Mouse (Mus musculus) embryonic facial prominence, embryonic 13.5 days (tissue): ENCODE measurements around the gene Phf5a. TPM values are rescaled to one million over a fixed set of nuclear protein-coding genes. Genes with fewer than 3 reads are reported as not detected.

Experiments used
- ATAC-seq: fragments of 200-750 bp; cut with Nextera tagmentation; 2 replicates; pipeline ENCODE4 v1.8.0; 2017; ENCODE audit warnings: low read depth; ENCODE audit not compliant: insufficient number of reproducible peaks, insufficient read depth, low FRiP score, low TSS enrichment
- H3K27ac ChIP-seq: fragments of 300-500 bp; sonication (generic); 2 replicates; pipeline ENCODE4 v1.5.1; 2015; ENCODE audit warnings: moderate library complexity, mild to moderate bottlenecking, inconsistent platforms
- H3K27me3 ChIP-seq: fragments of 300-500 bp; sonication (generic); 2 replicates; pipeline ENCODE4 v1.6.1; 2015; ENCODE audit warnings: mild to moderate bottlenecking, inconsistent platforms
- H3K36me3 ChIP-seq: fragments of 300-500 bp; sonication (generic); 2 replicates; pipeline ENCODE4 v1.6.1; 2015; ENCODE audit warnings: mild to moderate bottlenecking, inconsistent platforms
- H3K4me1 ChIP-seq: fragments of 300-500 bp; sonication (generic); 2 replicates; pipeline ENCODE4 v1.6.1; 2015; ENCODE audit warnings: inconsistent platforms
- H3K4me2 ChIP-seq: fragments of 300-500 bp; sonication (generic); 2 replicates; pipeline ENCODE4 v1.6.1; 2015; ENCODE audit warnings: moderate library complexity, mild to moderate bottlenecking, inconsistent platforms
- H3K4me3 ChIP-seq: fragments of 300-500 bp; sonication (generic); 2 replicates; pipeline ENCODE4 v1.5.1; 2015; ENCODE audit warnings: mild to moderate bottlenecking, inconsistent platforms
- H3K9ac ChIP-seq: fragments of 300-500 bp; sonication (generic); 2 replicates; pipeline ENCODE4 v1.6.1; 2015; ENCODE audit warnings: mild to moderate bottlenecking, inconsistent platforms
- H3K9me3 ChIP-seq: fragments of 300-500 bp; sonication (generic); 2 replicates; pipeline ENCODE4 v1.6.1; 2016; ENCODE audit warnings: inconsistent platforms
- WGBS: fragments of 180-500 bp; shearing (Covaris S2); methylation state at CpG from one replicate; pipeline ENCODE4 v1.1.7; 2015; ENCODE audit warnings: mixed read lengths; 5-methylcytosine and 5-hydroxymethylcytosine counted together
- polyA plus RNA-seq: library from polyadenylated mRNA; unstranded; fragments of >200 nt; fragmentation: Nextera tagmentation; extraction: Ambion mirVana; gene quantifications from 2 replicates; pipeline ENCODE4 v1.2.1, GENCODE M21; 2015

The Phf5a gene
- polyA plus RNA-seq, 1 experiment from 2014 or later, result 172 TPM

- no peak overlapping the region for H3K27ac ChIP-seq
- H3K4me1 ChIP-seq, result 0 out of 2 replicates have a peak, but pooled peaks cover 5% of the 10 kb centered on the region
- no peak for ATAC-seq
- no peaks in the 10 kb centered on the region for H3K27me3 ChIP-seq
- WGBS, result 26% methylated on average over 4 of the region's 4 CpGs
- no peak overlapping the region for H3K9ac ChIP-seq
- peaks cover 35% of the 10 kb centered on the region for H3K36me3 ChIP-seq
- no peaks in the 10 kb centered on the region for H3K9me3 ChIP-seq
- H3K4me3 ChIP-seq, result no peak overlapping the region
- no peak overlapping the region for H3K4me2 ChIP-seq
Observed at GRCm38 (mm10) chr15:81845724-81846123, 26.0 kb downstream of the Phf5a start.

- Histone ChIP-seq H3K4me3 (no peak overlapping the region), H3K36me3 (peaks cover 29% of the 10 kb centered on the region), H3K27me3 (no peaks in the 10 kb centered on the region), H3K4me1 (0 out of 2 replicates have a peak, but pooled peaks cover 5% of the 10 kb centered on the region), H3K4me2 (no peak overlapping the region), H3K9ac (no peak overlapping the region), H3K27ac (no peak overlapping the region), H3K9me3 (no peaks in the 10 kb centered on the region)
- 69% methylated on average over 5 of the region's 5 CpGs for WGBS
- ATAC-seq, result no peak
Observed at GRCm38 (mm10) chr15:81845033-81845625, 26.6 kb downstream of the Phf5a start.

GRCm38 (mm10) chr15:81842275-81842674 lies 29.4 kb downstream of the Phf5a start:
- whole genome bisulfite sequencing, result 86% methylated on average over 7 of the region's 7 CpGs
- no peak for ATAC-seq

GRCm38 (mm10) chr15:81840306-81840705 lies 31.4 kb downstream of the Phf5a start:
- Histone ChIP-seq H3K9ac (no peak overlapping the region), H3K36me3 (no peaks in the 10 kb centered on the region), H3K4me3 (no peak overlapping the region), H3K27me3 (no peaks in the 10 kb centered on the region), H3K27ac (no peak overlapping the region), H3K4me1 (peaks cover 17% of the 10 kb centered on the region), H3K9me3 (no peaks in the 10 kb centered on the region), H3K4me2 (no peak overlapping the region)
- ATAC-seq, result no peak
- WGBS, result 93% methylated on average over 7 of the region's 7 CpGs

More at GRCm38 (mm10) chr15:81842275-81842674, 29.4 kb downstream of the Phf5a start:
- Histone ChIP-seq H3K4me2 (no peak overlapping the region), H3K36me3 (peaks cover 8% of the 10 kb centered on the region), H3K9me3 (no peaks in the 10 kb centered on the region), H3K4me3 (no peak overlapping the region), H3K4me1 (0 out of 2 replicates have a peak, but pooled peaks cover 5% of the 10 kb centered on the region), H3K27ac (no peak overlapping the region), H3K9ac (no peak overlapping the region), H3K27me3 (no peaks in the 10 kb centered on the region)

GRCm38 (mm10) chr15:81839634-81840033 lies 32.1 kb downstream of the Phf5a start:
- Histone ChIP-seq H3K9ac (0 out of 2 replicates have a peak overlapping the region, but pooled peaks have one; percentile 21), H3K9me3 (no peaks in the 10 kb centered on the region), H3K4me2 (no peak overlapping the region), H3K4me1 (peaks cover 20% of the 10 kb centered on the region), H3K27ac (no peak overlapping the region), H3K36me3 (no peaks in the 10 kb centered on the region), H3K4me3 (no peak overlapping the region), H3K27me3 (no peaks in the 10 kb centered on the region)
- 73% methylated on average over 5 of the region's 5 CpGs for WGBS
- ATAC-seq, result no peak

GRCm38 (mm10) chr15:81838554-81839235 lies 33.0 kb downstream of the Phf5a start:
- H3K4me3 ChIP-seq, result no peak overlapping the region
- H3K27me3 ChIP-seq, result no peaks in the 10 kb centered on the region
- peaks cover 20% of the 10 kb centered on the region for H3K4me1 ChIP-seq
- no peak overlapping the region for H3K9ac ChIP-seq
- no peak for ATAC-seq
- H3K36me3 ChIP-seq, result no peaks in the 10 kb centered on the region
- no peak overlapping the region for H3K4me2 ChIP-seq
- WGBS, result 74% methylated on average over 14 of the region's 14 CpGs
- H3K27ac ChIP-seq, result no peak overlapping the region; the same call in 1 of the 2 replicates
- no peaks in the 10 kb centered on the region for H3K9me3 ChIP-seq

GRCm38 (mm10) chr15:81836966-81837920 lies 34.5 kb downstream of the Phf5a start:
- WGBS, result 52% methylated on average over 7 of the region's 7 CpGs
- H3K27me3 ChIP-seq, result no peaks in the 10 kb centered on the region
- H3K9me3 ChIP-seq, result no peaks in the 10 kb centered on the region
- H3K9ac ChIP-seq, result no peak overlapping the region
- peak overlapping the region; percentile 65 for H3K4me2 ChIP-seq
- H3K4me3 ChIP-seq, result peak overlapping the region; percentile 42
- ATAC-seq, result no peak
- H3K27ac ChIP-seq, result peak overlapping the region; percentile 68
- H3K36me3 ChIP-seq, result no peaks in the 10 kb centered on the region
- H3K4me1 ChIP-seq, result peaks cover 20% of the 10 kb centered on the region

GRCm38 (mm10) chr15:81836124-81836821 lies 35.4 kb downstream of the Phf5a start:
- ATAC-seq, result peak; percentile 80
- H3K27ac ChIP-seq, result peak overlapping the region; percentile 68
- peak overlapping the region; percentile 65 for H3K4me2 ChIP-seq
- peak overlapping the region; percentile 67 for H3K9ac ChIP-seq
- no peaks in the 10 kb centered on the region for H3K9me3 ChIP-seq
- no peaks in the 10 kb centered on the region for H3K36me3 ChIP-seq
- peak overlapping the region; percentile 42 for H3K4me3 ChIP-seq
- H3K27me3 ChIP-seq, result no peaks in the 10 kb centered on the region
- under 1% methylated on average over 33 of the region's 33 CpGs for WGBS
- peaks cover 25% of the 10 kb centered on the region for H3K4me1 ChIP-seq

GRCm38 (mm10) chr15:81835007-81835880 lies 36.5 kb downstream of the Phf5a start:
- no peaks in the 10 kb centered on the region for H3K9me3 ChIP-seq
- H3K9ac ChIP-seq, result peak overlapping the region; percentile 67
- H3K27me3 ChIP-seq, result no peaks in the 10 kb centered on the region
- peak overlapping the region; percentile 42; the same call in 1 of the 2 replicates for H3K4me3 ChIP-seq
- 68% methylated on average over 10 of the region's 10 CpGs for WGBS
- peaks cover 27% of the 10 kb centered on the region for H3K4me1 ChIP-seq
- peak overlapping the region; percentile 68 for H3K27ac ChIP-seq
- H3K36me3 ChIP-seq, result no peaks in the 10 kb centered on the region
- peak overlapping the region; percentile 65 for H3K4me2 ChIP-seq
- ATAC-seq, result no peak

GRCm38 (mm10) chr15:81834171-81834841 lies 37.4 kb downstream of the Phf5a start:
- Histone ChIP-seq H3K36me3 (no peaks in the 10 kb centered on the region), H3K9me3 (no peaks in the 10 kb centered on the region), H3K27me3 (no peaks in the 10 kb centered on the region), H3K4me2 (no peak overlapping the region), H3K9ac (no peak overlapping the region), H3K27ac (no peak overlapping the region), H3K4me3 (no peak overlapping the region), H3K4me1 (peaks cover 27% of the 10 kb centered on the region)
- WGBS, result 55% methylated on average over 3 of the region's 3 CpGs
- ATAC-seq, result no peak
